Mouse (Mus musculus): ENCODE measurements around the gene Olfr1094. TPM values are rescaled to one million over a fixed set of nuclear protein-coding genes. Genes with fewer than 3 reads are reported as not detected.

Gene Olfr1094
- polyA plus RNA-seq (2012; ENCODE audit: insufficient read depth, insufficient read length, missing spikeins), result not detected in 2 replicates

- H3K27ac ChIP-seq (ENCODE audit: insufficient read depth, low read depth, low read length), result no peak within 1 kb of the TSS
These were observed at the start of gene Olfr1094 for GRCm38 (mm10) chr2:86824363-86824762. Olfr1094 (plus strand) TSS chr2:86824663.

DNA sequence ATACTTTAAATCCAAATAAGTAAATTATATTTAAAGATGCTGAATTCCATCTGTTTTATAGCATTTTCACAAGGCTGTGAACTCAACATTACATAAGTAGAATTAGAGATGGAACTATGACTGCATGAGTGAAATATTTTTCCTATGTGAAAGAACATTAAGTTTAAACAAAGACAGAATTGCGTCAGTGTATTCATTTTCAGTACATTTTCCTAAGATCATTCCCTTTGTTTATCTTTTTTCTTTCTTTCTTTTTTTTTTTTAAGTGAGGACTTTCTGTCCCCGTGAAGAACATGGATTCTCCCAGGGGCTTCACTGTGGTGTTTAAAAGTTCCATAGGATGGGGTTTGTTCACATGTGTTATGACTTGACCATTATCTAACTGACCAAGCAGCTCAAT, 42.3 kb upstream of the Olfr1094 start, which contains the start of gene Olfr1093:
TSS of gene Olfr1093 (plus strand) at position 301 of the 400 bp plus-strand sequence.
- H3K4me3 ChIP-seq (ENCODE audit: insufficient read depth, low read length), result no peak within 1 kb of the TSS
- no peak within 1 kb of the TSS for H3K27ac ChIP-seq (ENCODE audit: insufficient read depth, low read depth, low read length)
- H3K4me1 ChIP-seq (ENCODE audit: control insufficient read depth, insufficient read depth, low read length), result no peaks in the 10 kb centered on the region
- TF ChIP-seq POLR2A (IDR thresholded peaks at IDR 0.05; ENCODE audit: borderline replicate concordance, low read depth, low read length), result no peak
- no peak for TF ChIP-seq CTCF (IDR thresholded peaks at IDR 0.05; ENCODE audit: low read depth, low read length)

More at GRCm38 (mm10) chr2:86824363-86824762, at the start of gene Olfr1094:
- Histone ChIP-seq H3K4me3 (ENCODE audit: insufficient read depth, low read length) (no peak within 1 kb of the TSS), H3K4me1 (ENCODE audit: control insufficient read depth, insufficient read depth, low read length) (no peaks in the 10 kb centered on the region)
- TF ChIP-seq CTCF (IDR thresholded peaks at IDR 0.05; ENCODE audit: low read depth, low read length), result no peak
- no peak for TF ChIP-seq POLR2A (IDR thresholded peaks at IDR 0.05; ENCODE audit: borderline replicate concordance, low read depth, low read length)

GRCm38 (mm10) chr2:86809918-86810317, 14.5 kb upstream of the Olfr1094 start, which contains the start of gene Olfr141:
Olfr141 (minus strand) TSS chr2:86810018.
- no peaks in the 10 kb centered on the region for H3K4me1 ChIP-seq (ENCODE audit: control insufficient read depth, insufficient read depth, low read length)

DNA sequence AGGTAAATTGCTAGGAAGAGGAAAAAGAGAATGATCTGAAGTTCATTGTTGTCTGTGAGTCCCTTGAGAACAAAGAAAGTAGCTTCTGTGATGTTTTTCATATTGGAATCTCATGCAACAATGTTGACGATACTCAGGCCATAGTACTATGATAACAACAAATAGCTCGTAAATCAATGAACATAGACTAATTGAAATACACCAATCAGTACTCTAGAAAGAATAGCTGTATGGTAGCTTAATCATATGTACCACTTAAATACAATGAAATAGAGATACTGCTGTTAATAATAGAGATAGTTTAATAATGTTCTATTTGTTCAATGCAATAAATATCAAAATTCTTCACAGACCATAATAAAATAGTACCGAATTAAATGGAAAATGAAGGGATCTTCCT, 27.1 kb downstream of the Olfr1094 start, which contains the start of gene Olfr1095:
TSS of gene Olfr1095 (minus strand) at position 101 of the 400 bp plus-strand sequence.
- H3K27ac ChIP-seq (ENCODE audit: insufficient read depth, low read depth, low read length), result no peak within 1 kb of the TSS
- no peaks in the 10 kb centered on the region for H3K4me1 ChIP-seq (ENCODE audit: control insufficient read depth, insufficient read depth, low read length)
- TF ChIP-seq POLR2A (IDR thresholded peaks at IDR 0.05; ENCODE audit: borderline replicate concordance, low read depth, low read length) (no peak), CTCF (IDR thresholded peaks at IDR 0.05; ENCODE audit: low read depth, low read length) (no peak)
- no peak within 1 kb of the TSS for H3K4me3 ChIP-seq (ENCODE audit: insufficient read depth, low read length)

More at GRCm38 (mm10) chr2:86809918-86810317, 14.5 kb upstream of the Olfr1094 start, which contains the start of gene Olfr141:
- H3K4me3 ChIP-seq (ENCODE audit: insufficient read depth, low read length), result no peak within 1 kb of the TSS
- TF ChIP-seq CTCF (IDR thresholded peaks at IDR 0.05; ENCODE audit: low read depth, low read length), result no peak
- TF ChIP-seq POLR2A (IDR thresholded peaks at IDR 0.05; ENCODE audit: borderline replicate concordance, low read depth, low read length), result no peak
- no peak within 1 kb of the TSS for H3K27ac ChIP-seq (ENCODE audit: insufficient read depth, low read depth, low read length)

DNA sequence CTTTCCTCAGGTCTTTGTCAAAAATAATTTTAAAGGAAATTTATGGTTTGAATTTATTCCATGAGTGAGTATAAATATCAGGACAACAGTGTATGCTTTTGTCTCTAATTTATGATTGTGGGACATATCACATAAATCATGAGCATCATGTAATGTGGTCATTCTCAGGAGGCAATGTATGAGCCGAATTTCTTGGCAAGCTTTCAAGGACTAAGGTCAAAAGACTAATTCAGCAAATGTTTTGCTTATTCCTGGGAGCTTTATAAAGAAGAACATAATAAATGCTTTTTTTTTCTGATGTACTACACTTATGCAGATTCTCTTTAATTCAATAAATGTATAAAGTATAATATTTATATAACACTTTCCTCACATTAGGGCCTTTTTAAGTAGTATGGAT, 50.2 kb downstream of the Olfr1094 start, which contains the start of gene Gm13723:
TSS of gene Gm13723 (minus strand) at position 101 of the 400 bp plus-strand sequence.
- no peak within 1 kb of the TSS for H3K4me3 ChIP-seq (ENCODE audit: insufficient read depth, low read length)
- no peaks in the 10 kb centered on the region for H3K4me1 ChIP-seq (ENCODE audit: control insufficient read depth, insufficient read depth, low read length)
- TF ChIP-seq CTCF (IDR thresholded peaks at IDR 0.05; ENCODE audit: low read depth, low read length) (no peak), POLR2A (IDR thresholded peaks at IDR 0.05; ENCODE audit: borderline replicate concordance, low read depth, low read length) (no peak)

More for the DNA sequence above, 50.2 kb downstream of the Olfr1094 start, which contains the start of gene Gm13723:
- H3K27ac ChIP-seq (ENCODE audit: insufficient read depth, low read depth, low read length), result no peak within 1 kb of the TSS

Other genes with a start within 250 kb of the Olfr1094 start
- not detected in 2 replicates for gene Olfr1082, start 225.7 kb upstream of the Olfr1094 start, polyA plus RNA-seq (2012; ENCODE audit: insufficient read depth, insufficient read length, missing spikeins)
- gene Olfr1084, start 184.9 kb upstream of the Olfr1094 start, polyA plus RNA-seq (2012; ENCODE audit: insufficient read depth, insufficient read length, missing spikeins), result not detected in 2 replicates
- 0.16 TPM in 1 of 2 replicates, not detected in the other for gene Olfr1085, start 162.6 kb upstream of the Olfr1094 start, polyA plus RNA-seq (2012; ENCODE audit: insufficient read depth, insufficient read length, missing spikeins)
- not detected in 2 replicates for gene Olfr1086, start 144.6 kb upstream of the Olfr1094 start, polyA plus RNA-seq (2012; ENCODE audit: insufficient read depth, insufficient read length, missing spikeins)
- gene Olfr1087, start 126.3 kb upstream of the Olfr1094 start, polyA plus RNA-seq (2012; ENCODE audit: insufficient read depth, insufficient read length, missing spikeins), result not detected in 2 replicates
- gene Olfr1089, start 91.0 kb upstream of the Olfr1094 start, polyA plus RNA-seq (2012; ENCODE audit: insufficient read depth, insufficient read length, missing spikeins), result not detected in 2 replicates
- 0.63 TPM in 1 of 2 replicates, not detected in the other for gene Olfr1090, start 65.7 kb upstream of the Olfr1094 start, polyA plus RNA-seq (2012; ENCODE audit: insufficient read depth, insufficient read length, missing spikeins)
- gene Olfr1093, start 42.2 kb upstream of the Olfr1094 start, polyA plus RNA-seq (2012; ENCODE audit: insufficient read depth, insufficient read length, missing spikeins), result not detected in 2 replicates
- not detected in 2 replicates for gene Olfr141, start 14.6 kb upstream of the Olfr1094 start, polyA plus RNA-seq (2012; ENCODE audit: insufficient read depth, insufficient read length, missing spikeins)
- not detected in 2 replicates for gene Olfr1095, start 27.0 kb downstream of the Olfr1094 start, polyA plus RNA-seq (2012; ENCODE audit: insufficient read depth, insufficient read length, missing spikeins)
- gene Gm13723, start 50.1 kb downstream of the Olfr1094 start, polyA plus RNA-seq (2012; ENCODE audit: insufficient read depth, insufficient read length, missing spikeins), result not detected in 2 replicates
- 0.17 TPM in 1 of 2 replicates, not detected in the other for gene Olfr1097, start 67.6 kb downstream of the Olfr1094 start, polyA plus RNA-seq (2012; ENCODE audit: insufficient read depth, insufficient read length, missing spikeins)
- not detected in 2 replicates for gene Olfr1098, start 99.9 kb downstream of the Olfr1094 start, polyA plus RNA-seq (2012; ENCODE audit: insufficient read depth, insufficient read length, missing spikeins)
- gene Olfr1099, start 136.0 kb downstream of the Olfr1094 start, polyA plus RNA-seq (2012; ENCODE audit: insufficient read depth, insufficient read length, missing spikeins), result not detected in 2 replicates
- not detected in 2 replicates for gene Olfr1100, start 155.3 kb downstream of the Olfr1094 start, polyA plus RNA-seq (2012; ENCODE audit: insufficient read depth, insufficient read length, missing spikeins)
- not detected in 2 replicates for gene Olfr1101, start 166.6 kb downstream of the Olfr1094 start, polyA plus RNA-seq (2012; ENCODE audit: insufficient read depth, insufficient read length, missing spikeins)
- gene Olfr1102, start 173.7 kb downstream of the Olfr1094 start, polyA plus RNA-seq (2012; ENCODE audit: insufficient read depth, insufficient read length, missing spikeins), result not detected in 2 replicates
- not detected in 2 replicates for gene Olfr1104, start 202.4 kb downstream of the Olfr1094 start, polyA plus RNA-seq (2012; ENCODE audit: insufficient read depth, insufficient read length, missing spikeins)
- gene Olfr1105, start 211.9 kb downstream of the Olfr1094 start, polyA plus RNA-seq (2012; ENCODE audit: insufficient read depth, insufficient read length, missing spikeins), result not detected in 2 replicates
- gene Olfr1106, start 227.6 kb downstream of the Olfr1094 start, polyA plus RNA-seq (2012; ENCODE audit: insufficient read depth, insufficient read length, missing spikeins), result not detected in 2 replicates

Measured in bone marrow macrophage, adult 2 months (primary cell).